Mouse (Mus musculus) intestine, embryonic 15.5 days (tissue): ENCODE data around the gene Hsd17b13. TPM values are rescaled to one million over a fixed set of nuclear protein-coding genes. Genes with fewer than 3 reads are reported as not detected.
"Not testable (repeated sequence)": the region's sequence is repeated elsewhere in the genome, so short reads cannot be mapped to it uniquely, and the experiment has no call there.

ENCODE experiments used
- ATAC-seq: fragments of 200-750 bp; cut with Nextera tagmentation; 2 replicates; pipeline ENCODE4 v1.8.0; 2017; ENCODE audit warnings: moderate TSS enrichment, moderate library complexity
- H3K27ac ChIP-seq: fragments of 300-500 bp; sonication (generic); 2 replicates; pipeline ENCODE4 v1.5.1; 2015; ENCODE audit warnings: mild to moderate bottlenecking, inconsistent platforms
- H3K27me3 ChIP-seq: fragments of 300-500 bp; sonication (generic); replicated peaks from 2 replicates; pipeline ENCODE4 v1.6.1; 2015; ENCODE audit warnings: inconsistent platforms
- H3K36me3 ChIP-seq: fragments of 300-500 bp; sonication (generic); 2 replicates; pipeline ENCODE4 v1.6.1; 2015; ENCODE audit warnings: inconsistent platforms
- H3K4me1 ChIP-seq: fragments of 300-500 bp; sonication (generic); replicated peaks from 2 replicates; pipeline ENCODE4 v1.6.1; 2015; ENCODE audit warnings: inconsistent platforms
- H3K4me2 ChIP-seq: fragments of 300-500 bp; sonication (generic); replicated peaks from 2 replicates; pipeline ENCODE4 v1.6.1; 2015; ENCODE audit warnings: mild to moderate bottlenecking, inconsistent platforms
- H3K4me3 ChIP-seq: fragments of 300-500 bp; sonication (generic); replicated peaks from 2 replicates; pipeline ENCODE4 v1.5.1; 2015; ENCODE audit warnings: inconsistent platforms
- H3K9ac ChIP-seq: fragments of 300-500 bp; sonication (generic); 2 replicates; pipeline ENCODE4 v1.6.1; 2015; ENCODE audit warnings: inconsistent platforms
- H3K9me3 ChIP-seq: fragments of 300-500 bp; sonication (generic); 2 replicates; pipeline ENCODE4 v1.6.1; 2016; ENCODE audit warnings: inconsistent platforms
- WGBS: fragments of 180-500 bp; shearing (Covaris S2); methylation state at CpG from one replicate; pipeline ENCODE4 v1.1.7; 2015; 5-methylcytosine and 5-hydroxymethylcytosine counted together
- polyA plus RNA-seq: library from polyadenylated mRNA; unstranded; fragments of >200 nt; fragmentation: Nextera tagmentation; extraction: Ambion mirVana; gene quantifications from 2 replicates; pipeline ENCODE4 v1.2.1, GENCODE M21; 2015

Gene Hsd17b13
- polyA plus RNA-seq, 1 experiment from 2014 or later, result 22.0 TPM

DNA sequence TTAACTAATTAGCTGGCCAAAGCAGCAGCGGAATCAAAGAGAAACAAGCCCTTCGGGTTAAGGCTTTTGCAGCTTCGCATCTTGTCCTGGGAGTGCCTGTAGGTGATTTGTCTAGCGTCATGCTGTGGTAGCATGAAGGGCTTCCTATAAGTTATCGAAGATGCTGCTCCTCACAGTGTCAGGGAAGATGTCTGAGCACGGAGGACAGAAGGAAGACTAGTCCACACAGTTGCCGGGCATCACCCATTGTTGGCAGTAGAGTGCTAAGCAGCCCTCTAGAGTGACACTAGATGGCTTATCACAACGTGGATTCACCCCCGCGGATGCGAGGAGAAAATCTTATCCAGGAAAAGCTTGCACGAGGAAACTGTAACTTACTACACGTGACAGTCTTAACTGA lies 4.4 kb downstream of the Hsd17b13 start:
- Histone ChIP-seq H3K9me3 (no peaks in the 10 kb centered on the region), H3K27me3 (no peaks in the 10 kb centered on the region), H3K9ac (no peak overlapping the region), H3K36me3 (no peaks in the 10 kb centered on the region), H3K4me3 (no peak overlapping the region), H3K4me2 (peak overlapping the region; percentile 45; the same call in 1 of the 2 replicates), H3K27ac (no peak overlapping the region), H3K4me1 (no peaks in the 10 kb centered on the region)
- ATAC-seq, result no peak
- WGBS, result 62% methylated on average over 13 of the region's 13 CpGs

DNA sequence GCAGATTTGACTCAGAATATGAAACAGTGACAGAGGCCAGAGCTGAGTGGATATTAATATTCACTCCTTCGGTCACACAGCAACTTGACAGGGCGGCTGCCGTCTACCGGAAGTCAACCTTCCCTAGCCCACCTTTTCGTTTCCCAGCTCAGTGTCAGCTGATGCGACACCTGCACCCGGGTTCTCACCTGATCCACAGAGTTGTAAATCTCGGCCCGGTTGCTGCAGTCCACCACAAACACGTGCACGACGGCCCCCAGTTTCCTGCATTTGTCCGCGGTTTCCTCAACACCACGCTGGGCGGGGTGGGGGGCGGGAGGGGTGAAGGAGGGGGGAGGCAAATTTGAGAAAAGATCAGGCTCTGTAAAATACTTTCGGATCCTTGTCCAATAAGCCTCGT lies 4.8 kb downstream of the Hsd17b13 start:
- Histone ChIP-seq H3K27me3 (no peaks in the 10 kb centered on the region), H3K36me3 (no peaks in the 10 kb centered on the region), H3K4me2 (peak overlapping the region; percentile 45), H3K9me3 (no peaks in the 10 kb centered on the region), H3K4me1 (no peaks in the 10 kb centered on the region), H3K9ac (no peak overlapping the region), H3K27ac (no peak overlapping the region), H3K4me3 (no peak overlapping the region)
- ATAC-seq, result no peak
- 55% methylated on average over 19 of the region's 19 CpGs for WGBS

DNA sequence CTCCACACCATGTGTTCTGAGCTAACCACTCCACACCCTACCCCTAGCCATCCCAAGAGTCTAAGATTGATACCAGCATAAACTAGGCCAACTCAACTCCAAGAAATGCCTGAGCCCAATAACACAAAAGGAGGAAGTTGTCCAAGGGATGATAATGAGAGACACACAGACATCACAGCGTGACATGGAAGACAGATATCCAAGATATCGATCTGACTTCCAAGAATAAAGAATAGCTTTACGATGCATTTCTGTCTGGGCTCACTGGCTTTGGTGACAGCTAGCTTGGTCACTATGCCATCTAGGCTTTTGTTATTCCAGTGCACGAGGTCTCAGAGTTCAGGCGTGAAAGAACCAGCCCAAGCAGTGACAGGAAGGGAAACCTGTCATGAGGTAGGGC lies 6.2 kb downstream of the Hsd17b13 start:
- Histone ChIP-seq H3K4me1 (no peaks in the 10 kb centered on the region), H3K36me3 (no peaks in the 10 kb centered on the region), H3K4me3 (no peak overlapping the region), H3K9me3 (no peaks in the 10 kb centered on the region), H3K9ac (no peak overlapping the region), H3K27ac (no peak overlapping the region), H3K4me2 (no peak overlapping the region), H3K27me3 (no peaks in the 10 kb centered on the region)
- ATAC-seq, result no peak
- 74% methylated on average over 5 of the region's 5 CpGs for WGBS

DNA sequence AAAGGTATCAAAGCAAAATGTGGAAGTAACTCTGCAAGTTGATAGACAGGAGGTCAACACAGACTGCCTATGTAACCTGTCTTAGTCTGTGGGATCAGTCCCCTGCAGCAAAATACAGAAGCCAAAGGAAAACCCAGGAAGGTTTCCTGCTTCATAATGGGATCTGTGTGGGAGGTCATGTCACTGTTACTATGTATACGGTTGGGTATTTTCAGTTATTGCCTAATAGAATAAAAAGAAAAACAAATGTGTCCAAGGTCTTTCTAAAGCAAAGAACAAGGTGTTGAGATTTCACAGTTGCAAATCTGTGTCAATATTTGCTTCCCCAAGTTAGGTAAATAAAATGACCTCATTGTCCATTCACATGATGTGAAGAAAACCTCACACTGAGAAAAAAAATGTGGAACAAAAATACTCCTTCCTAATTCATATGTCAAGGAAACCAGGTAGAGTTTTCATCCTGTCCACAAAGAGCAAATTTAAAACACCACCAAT lies 14.2 kb downstream of the Hsd17b13 start:
- Histone ChIP-seq H3K9ac (no peak overlapping the region), H3K27me3 (no peaks in the 10 kb centered on the region), H3K4me1 (no peaks in the 10 kb centered on the region), H3K4me2 (no peak overlapping the region), H3K4me3 (no peak overlapping the region), H3K36me3 (no peaks in the 10 kb centered on the region), H3K27ac (no peak overlapping the region), H3K9me3 (no peaks in the 10 kb centered on the region)
- WGBS, result 48% methylated on average over 1 of the region's 1 CpGs
- no peak for ATAC-seq

DNA sequence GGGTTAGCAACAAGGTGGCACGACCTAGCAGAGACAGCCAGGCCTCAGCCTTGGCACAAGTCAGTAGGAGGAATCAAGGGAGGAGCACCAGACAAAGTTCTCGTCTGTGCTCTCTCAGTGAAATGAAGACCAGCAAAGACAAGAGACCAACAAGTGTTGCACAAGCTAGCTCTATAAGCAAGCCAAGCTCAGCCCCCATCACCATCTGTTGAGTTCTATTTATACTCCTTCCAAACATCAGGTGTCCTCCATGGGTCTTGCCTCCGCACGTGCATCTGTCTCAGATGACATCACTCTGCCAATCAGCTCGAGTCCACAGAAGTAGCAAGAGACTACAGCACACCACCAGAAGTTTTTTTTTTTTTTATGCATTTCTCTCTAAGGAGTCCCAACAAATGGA lies 22.6 kb downstream of the Hsd17b13 start:
- no peaks in the 10 kb centered on the region for H3K4me1 ChIP-seq
- no peaks in the 10 kb centered on the region for H3K9me3 ChIP-seq
- no peak for ATAC-seq
- H3K4me2 ChIP-seq, result no peak overlapping the region
- no peak overlapping the region for H3K9ac ChIP-seq
- no peaks in the 10 kb centered on the region for H3K27me3 ChIP-seq
- H3K27ac ChIP-seq, result no peak overlapping the region
- no peaks in the 10 kb centered on the region for H3K36me3 ChIP-seq
- H3K4me3 ChIP-seq, result no peak overlapping the region
- 79% methylated on average over 5 of the region's 5 CpGs for WGBS

DNA sequence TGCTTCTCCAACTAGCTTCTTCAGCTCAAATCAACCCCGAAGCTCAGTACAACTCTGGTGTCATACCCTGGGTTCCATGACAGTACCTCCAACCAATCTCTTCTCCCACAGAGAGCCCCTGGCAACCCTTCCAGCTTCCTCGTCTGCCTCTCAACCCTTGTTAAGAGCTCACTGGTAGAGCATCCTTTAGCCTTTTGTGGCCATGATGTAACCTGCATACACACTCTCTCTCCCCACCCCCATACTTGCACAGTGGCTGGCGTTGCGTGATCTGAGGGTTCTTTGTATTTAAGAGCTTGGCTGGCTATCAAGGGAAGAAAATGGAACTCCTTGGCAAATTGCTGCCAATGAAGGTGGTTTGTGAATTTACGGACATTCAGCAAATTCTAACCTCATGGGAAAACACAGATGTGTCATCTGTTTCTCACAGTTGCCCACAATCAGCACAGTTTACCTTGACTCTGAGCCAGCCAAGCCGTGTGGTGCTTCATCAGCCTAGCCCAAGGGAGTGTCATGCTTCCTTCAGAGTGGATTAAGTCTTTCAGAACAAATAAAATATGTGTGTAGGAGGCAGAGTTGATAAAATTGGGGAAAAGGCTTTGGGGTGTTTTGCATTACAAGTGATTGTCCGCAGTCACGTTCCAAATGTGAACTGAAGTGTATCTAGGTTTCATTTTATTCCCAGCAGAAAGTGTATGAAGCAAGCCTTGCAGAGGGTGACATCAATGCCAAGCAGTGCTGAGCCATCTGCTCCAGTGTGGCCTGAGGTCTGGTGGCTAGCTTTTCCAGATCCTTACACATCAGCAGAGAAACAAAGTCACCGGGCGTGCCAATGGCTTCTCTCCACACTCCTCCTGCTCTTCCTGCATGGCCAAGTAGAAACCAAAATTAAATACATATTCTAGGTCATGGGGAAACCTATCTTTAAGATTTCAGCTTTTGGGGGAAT lies 23.8 kb downstream of the Hsd17b13 start:
- ATAC-seq, result no peak

DNA sequence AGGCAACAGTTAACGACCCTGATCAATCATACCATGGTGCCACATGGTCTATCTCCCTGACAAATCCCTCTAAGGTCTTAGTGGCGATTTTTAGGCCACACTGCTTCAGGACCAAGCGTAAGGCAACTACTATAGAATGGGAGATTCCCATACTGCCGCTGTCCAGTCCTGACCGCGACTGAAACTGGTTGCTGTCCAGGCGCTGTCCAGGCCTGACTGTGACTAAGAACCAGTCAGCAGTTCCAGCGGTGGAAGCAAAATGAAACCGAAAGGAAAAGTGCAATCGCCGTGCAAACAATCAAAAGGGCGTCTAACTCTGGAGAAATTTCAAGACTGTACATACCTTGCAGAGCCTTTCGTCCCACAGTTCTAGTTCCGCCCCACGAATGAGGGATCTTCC lies 27.1 kb downstream of the Hsd17b13 start:
- H3K9ac ChIP-seq, H3K27me3 ChIP-seq, H3K9me3 ChIP-seq, H3K27ac ChIP-seq, ATAC-seq, H3K4me1 ChIP-seq, H3K36me3 ChIP-seq, H3K4me2 ChIP-seq, H3K4me3 ChIP-seq: not testable (repeated sequence)
- WGBS, result 90% methylated on average over 15 of the region's 15 CpGs

More for the DNA sequence above, 23.8 kb downstream of the Hsd17b13 start:
- 82% methylated on average over 10 of the region's 10 CpGs for WGBS
- Histone ChIP-seq H3K27me3 (no peaks in the 10 kb centered on the region), H3K36me3 (no peaks in the 10 kb centered on the region), H3K27ac (no peak overlapping the region), H3K4me2 (no peak overlapping the region), H3K4me3 (no peak overlapping the region), H3K4me1 (no peaks in the 10 kb centered on the region), H3K9ac (no peak overlapping the region), H3K9me3 (no peaks in the 10 kb centered on the region)

DNA sequence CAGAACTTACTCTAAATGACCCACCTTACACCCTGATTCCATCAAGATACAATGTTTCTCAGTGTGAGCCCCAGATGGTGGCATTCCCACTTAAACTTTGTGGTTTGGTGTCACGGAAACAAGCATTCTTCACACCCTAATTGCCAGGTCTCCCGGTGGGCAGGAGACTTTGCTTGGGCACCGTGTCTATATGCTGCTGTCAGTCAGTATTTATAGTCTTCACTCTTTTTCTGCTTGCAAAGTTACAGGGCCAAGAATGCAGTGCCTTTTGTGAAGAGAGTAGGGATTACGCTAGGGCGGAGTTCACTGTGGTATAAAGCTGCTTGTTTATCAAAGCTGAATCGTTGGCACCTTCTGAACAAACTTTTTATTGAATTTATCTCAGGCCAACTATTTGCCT lies 34.0 kb downstream of the Hsd17b13 start:
- H3K4me3 ChIP-seq, result no peak overlapping the region
- H3K36me3 ChIP-seq, result no peaks in the 10 kb centered on the region
- no peak overlapping the region for H3K9ac ChIP-seq
- WGBS, result 48% methylated on average over 6 of the region's 6 CpGs
- no peak overlapping the region for H3K27ac ChIP-seq
- H3K27me3 ChIP-seq, result peaks cover 8% of the 10 kb centered on the region; the same call in 1 of the 2 replicates
- no peaks in the 10 kb centered on the region for H3K9me3 ChIP-seq
- H3K4me1 ChIP-seq, result no peaks in the 10 kb centered on the region; the same call in 1 of the 2 replicates
- no peak overlapping the region for H3K4me2 ChIP-seq
- ATAC-seq, result no peak

DNA sequence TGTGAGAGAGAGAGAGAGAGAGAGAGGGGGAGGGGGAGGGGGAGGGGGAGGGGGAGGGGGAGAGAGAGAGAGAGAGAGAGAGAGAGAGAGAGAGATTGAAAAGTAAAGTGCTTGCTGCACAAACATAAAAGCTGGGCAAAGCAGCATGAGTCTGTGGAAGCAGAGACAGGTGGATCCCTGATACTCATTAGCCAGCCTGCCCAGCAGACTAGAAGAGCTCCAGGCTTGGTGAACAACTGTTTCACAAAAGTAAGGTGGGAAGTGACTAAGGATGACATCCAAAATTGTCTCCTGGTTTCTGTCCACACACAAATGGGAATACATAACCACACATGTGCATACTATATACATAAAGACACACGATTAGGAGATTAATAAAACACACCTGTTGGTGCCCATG lies 37.4 kb downstream of the Hsd17b13 start:
- no peak overlapping the region for H3K27ac ChIP-seq
- 72% methylated on average over 1 of the region's 1 CpGs for WGBS
- H3K4me1 ChIP-seq, result no peaks in the 10 kb centered on the region; the same call in 1 of the 2 replicates
- H3K9me3 ChIP-seq, result no peaks in the 10 kb centered on the region
- no peak overlapping the region for H3K4me2 ChIP-seq
- H3K4me3 ChIP-seq, result no peak overlapping the region
- H3K9ac ChIP-seq, result no peak overlapping the region
- no peak for ATAC-seq
- H3K27me3 ChIP-seq, result peaks cover 8% of the 10 kb centered on the region; the same call in 1 of the 2 replicates
- no peaks in the 10 kb centered on the region for H3K36me3 ChIP-seq

DNA sequence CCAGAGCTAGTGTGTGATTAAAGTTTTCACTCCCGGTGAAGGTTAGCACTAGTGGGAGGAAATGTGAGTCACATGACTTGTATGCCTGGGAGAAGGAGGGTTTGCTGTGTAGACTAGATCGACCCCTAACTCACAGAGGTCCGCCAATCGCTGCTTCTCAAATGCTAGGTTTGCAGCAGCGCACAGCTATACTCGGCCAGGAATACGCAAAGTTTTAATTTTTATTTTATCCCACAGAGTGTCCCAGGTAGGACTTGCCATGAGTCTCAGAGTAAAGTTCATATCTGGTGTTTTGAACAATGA lies 37.9 kb downstream of the Hsd17b13 start:
- 61% methylated on average over 7 of the region's 7 CpGs for WGBS
- no peaks in the 10 kb centered on the region for H3K36me3 ChIP-seq
- H3K9me3 ChIP-seq, result no peaks in the 10 kb centered on the region
- H3K27ac ChIP-seq, result no peak overlapping the region
- H3K27me3 ChIP-seq, result peaks cover 5% of the 10 kb centered on the region; the same call in 1 of the 2 replicates
- H3K4me1 ChIP-seq, result no peaks in the 10 kb centered on the region; the same call in 1 of the 2 replicates
- H3K4me3 ChIP-seq, result no peak overlapping the region
- ATAC-seq, result no peak
- no peak overlapping the region for H3K4me2 ChIP-seq
- no peak overlapping the region for H3K9ac ChIP-seq

DNA sequence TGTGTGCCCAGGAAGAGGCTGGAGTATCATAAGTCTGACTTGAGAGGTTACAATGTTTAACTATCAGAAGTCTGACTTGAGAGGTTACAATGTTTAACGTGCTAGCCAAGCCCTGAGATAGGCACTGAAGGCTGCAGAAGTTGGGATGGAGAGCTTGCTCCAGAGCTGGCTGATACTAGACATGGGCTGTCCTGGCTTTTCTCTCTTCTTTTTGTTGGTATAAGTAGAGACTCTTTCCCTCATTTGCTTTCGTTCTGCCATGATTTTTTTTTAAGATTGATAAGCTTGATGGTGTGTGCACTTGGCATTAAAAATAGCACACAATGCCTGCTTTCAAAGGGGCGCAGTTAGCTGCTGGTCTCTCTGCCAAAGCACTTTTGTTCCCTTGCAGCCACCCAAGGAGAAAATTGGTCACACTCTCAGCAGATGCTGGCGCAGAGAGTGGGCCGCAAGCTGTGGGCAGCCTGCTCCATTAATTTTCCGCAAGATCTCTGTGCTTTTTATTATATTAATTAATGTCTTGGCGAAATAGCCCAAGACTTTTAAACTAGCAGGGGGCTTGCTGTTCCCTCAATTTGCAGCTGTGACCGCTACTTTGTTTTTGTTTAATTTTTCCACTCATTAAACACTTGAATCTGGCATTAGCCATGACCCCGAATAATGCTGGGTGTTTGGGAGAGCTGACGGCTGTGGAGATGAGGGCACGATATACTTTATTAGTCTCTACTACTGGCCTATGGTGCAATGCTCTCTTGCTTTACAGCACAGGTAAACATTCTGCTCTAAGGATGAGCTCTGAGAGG lies 38.5 kb downstream of the Hsd17b13 start:
- Histone ChIP-seq H3K27ac (no peak overlapping the region), H3K4me1 (no peaks in the 10 kb centered on the region; the same call in 1 of the 2 replicates), H3K9me3 (no peaks in the 10 kb centered on the region), H3K4me2 (no peak overlapping the region), H3K9ac (no peak overlapping the region), H3K27me3 (no peaks in the 10 kb centered on the region; the same call in 1 of the 2 replicates), H3K36me3 (no peaks in the 10 kb centered on the region), H3K4me3 (no peak overlapping the region)
- 43% methylated on average over 11 of the region's 11 CpGs for WGBS
- ATAC-seq, result peak; percentile 40; the same call in 1 of the 2 replicates

DNA sequence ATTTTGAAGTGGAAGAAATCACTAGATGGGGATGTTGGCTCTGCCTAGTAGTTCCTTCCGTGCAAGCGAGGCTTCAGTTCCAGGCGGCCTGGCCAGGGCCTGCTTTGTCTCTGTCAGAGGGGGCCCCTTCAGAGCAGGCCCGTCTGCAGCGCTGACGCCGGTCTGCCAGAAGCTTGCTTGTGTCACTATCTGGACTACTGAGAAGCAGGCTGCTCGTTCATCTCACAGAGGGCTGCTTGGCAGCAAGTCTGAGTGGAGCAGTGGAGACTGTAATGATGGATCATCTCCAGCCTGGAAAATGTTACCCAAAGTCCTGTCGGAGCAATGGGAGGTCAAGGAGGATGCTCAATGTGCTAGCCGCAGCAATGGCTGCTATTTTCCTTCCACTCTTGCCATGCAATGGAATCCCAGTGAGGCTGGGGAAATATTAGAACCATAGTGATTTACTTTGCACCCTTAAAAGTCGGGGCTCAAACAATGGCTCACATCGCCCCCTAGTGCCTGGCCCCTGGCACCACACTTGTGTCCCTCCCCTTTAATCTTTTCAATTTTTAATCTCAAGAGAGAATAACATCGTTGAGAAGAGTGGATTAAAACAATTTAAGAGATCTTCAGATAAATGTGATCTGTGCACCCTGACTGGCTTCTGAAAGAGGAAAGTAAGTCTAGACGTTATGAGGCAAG lies 40.2 kb downstream of the Hsd17b13 start:
- H3K27ac ChIP-seq, result no peak overlapping the region
- H3K27me3 ChIP-seq, result no peaks in the 10 kb centered on the region; the same call in 1 of the 2 replicates
- H3K4me2 ChIP-seq, result no peak overlapping the region
- H3K4me3 ChIP-seq, result no peak overlapping the region
- no peaks in the 10 kb centered on the region for H3K36me3 ChIP-seq
- H3K9ac ChIP-seq, result no peak overlapping the region
- H3K4me1 ChIP-seq, result no peaks in the 10 kb centered on the region; the same call in 1 of the 2 replicates
- WGBS, result 34% methylated on average over 14 of the region's 14 CpGs
- no peaks in the 10 kb centered on the region for H3K9me3 ChIP-seq
- peak; percentile 74 for ATAC-seq
